Mouse (Mus musculus): ENCODE results near the gene 1700017B05Rik.
"Not testable (repeated sequence)": the region's sequence is repeated elsewhere in the genome, so short reads cannot be mapped to it uniquely, and the experiment has no call there.

Gene 1700017B05Rik

GRCm38 (mm10) chr9:57248030-57248942 is 14.1 kb downstream of the 1700017B05Rik start:
- in situ Hi-C loops (cut with MboI, MseI), result no loop called here

- in situ Hi-C loops (cut with MboI, MseI), result no loop called here
Measured at GRCm38 (mm10) chr9:57247201-57247671, 15.2 kb downstream of the 1700017B05Rik start.

- in situ Hi-C loops (cut with MboI, MseI), result no loop called here
Measured at GRCm38 (mm10) chr9:57246482-57246881, 15.9 kb downstream of the 1700017B05Rik start.

GRCm38 (mm10) chr9:57244106-57244685 is 18.2 kb downstream of the 1700017B05Rik start:
- in situ Hi-C loops (cut with MboI, MseI), result no loop called here

- in situ Hi-C loops (cut with MboI, MseI), result no loop called here
Measured at GRCm38 (mm10) chr9:57242916-57243315, 19.5 kb downstream of the 1700017B05Rik start.

- in situ Hi-C loops (cut with MboI, MseI), result no loop called here
Measured at GRCm38 (mm10) chr9:57241111-57241510, 21.3 kb downstream of the 1700017B05Rik start.

GRCm38 (mm10) chr9:57238220-57238619 is 24.2 kb downstream of the 1700017B05Rik start:
- in situ Hi-C loops (cut with MboI, MseI), result loop anchor here (5.0 kb wide), 1 partner anchor 56 kb away; no protein-coding TSS in a partner anchor

- in situ Hi-C loops (cut with MboI, MseI), result loop anchor here (5.0 kb wide), 1 partner anchor 55 kb away; no protein-coding TSS in a partner anchor
Measured at GRCm38 (mm10) chr9:57237705-57238104, 24.7 kb downstream of the 1700017B05Rik start.

GRCm38 (mm10) chr9:57236256-57236655 is 26.2 kb downstream of the 1700017B05Rik start, which contains the start of gene Trcg1:
Trcg1 (plus strand) TSS chr9:57236556.
- in situ Hi-C loops (cut with MboI, MseI), result loop anchor here (5.0 kb wide), 1 partner anchor 54 kb away; no protein-coding TSS in a partner anchor

GRCm38 (mm10) chr9:57233767-57234166 is 28.6 kb downstream of the 1700017B05Rik start:
- in situ Hi-C loops (cut with MboI, MseI), result no loop called here

GRCm38 (mm10) chr9:57233142-57233541 is 29.3 kb downstream of the 1700017B05Rik start:
- in situ Hi-C loops (cut with MboI, MseI), result no loop called here

GRCm38 (mm10) chr9:57232341-57232940 is 30.0 kb downstream of the 1700017B05Rik start:
- in situ Hi-C loops (cut with MboI, MseI), result no loop called here

GRCm38 (mm10) chr9:57231536-57232255 is 30.7 kb downstream of the 1700017B05Rik start:
- in situ Hi-C loops (cut with MboI, MseI), result no loop called here

- in situ Hi-C loops (cut with MboI, MseI), result no loop called here
Measured at GRCm38 (mm10) chr9:57230146-57230783, 32.1 kb downstream of the 1700017B05Rik start.

GRCm38 (mm10) chr9:57229726-57230125 is 32.7 kb downstream of the 1700017B05Rik start:
- in situ Hi-C loops (cut with MboI, MseI), result no loop called here

GRCm38 (mm10) chr9:57228186-57228585 is 34.2 kb downstream of the 1700017B05Rik start:
- in situ Hi-C loops (cut with MboI, MseI), result no loop called here

GRCm38 (mm10) chr9:57227203-57227602 is 35.2 kb downstream of the 1700017B05Rik start:
- in situ Hi-C loops (cut with MboI, MseI), result no loop called here

GRCm38 (mm10) chr9:57226628-57227122 is 35.7 kb downstream of the 1700017B05Rik start:
- in situ Hi-C loops (cut with MboI, MseI), result not testable (repeated sequence)

- in situ Hi-C loops (cut with MboI, MseI), result no loop called here
Measured at GRCm38 (mm10) chr9:57225780-57226627, 36.4 kb downstream of the 1700017B05Rik start.

GRCm38 (mm10) chr9:57223341-57223740 is 39.1 kb downstream of the 1700017B05Rik start:
- in situ Hi-C loops (cut with MboI, MseI), result no loop called here
